Mouse (Mus musculus): ENCODE data around the gene Ifna5. TPM values are rescaled to one million over a fixed set of nuclear protein-coding genes. Genes with fewer than 3 reads are reported as not detected.
"Not testable (repeated sequence)": the region's sequence is repeated elsewhere in the genome, so short reads cannot be mapped to it uniquely, and the experiment has no call there.

Ifna5 gene
- not detected in 2 replicates for polyA plus RNA-seq (2016; fragmentation: Nextera tagmentation; extraction: Ambion mirVana)

GRCm38 (mm10) chr4:88835225-88835624, at the start of gene Ifna5:
Gene Ifna5 (plus strand): TSS chr4:88835525.
- 75% methylated on average over 1 of the region's 1 CpGs for WGBS
- ATAC-seq (ENCODE audit: low FRiP score, low read depth); H3K27me3 ChIP-seq; H3K9me3 ChIP-seq; H3K4me2 ChIP-seq (replicated peaks); H3K27ac ChIP-seq (replicated peaks); H3K9ac ChIP-seq (replicated peaks); H3K4me3 ChIP-seq; H3K4me1 ChIP-seq; H3K36me3 ChIP-seq: not testable (repeated sequence)

GRCm38 (mm10) chr4:88788402-88788801, 46.9 kb upstream of the Ifna5 start, which contains the start of gene Gm13277:
Gene Gm13277 (plus strand): TSS chr4:88788632.
- H3K9me3 ChIP-seq; H3K4me3 ChIP-seq; H3K27ac ChIP-seq (replicated peaks); H3K9ac ChIP-seq (replicated peaks); H3K4me2 ChIP-seq (replicated peaks); H3K27me3 ChIP-seq; H3K36me3 ChIP-seq; ATAC-seq (ENCODE audit: low FRiP score, low read depth); H3K4me1 ChIP-seq: not testable (repeated sequence)
- no CpG with 5 or more reads among the region's 28 CpGs for WGBS

GRCm38 (mm10) chr4:88791250-88791649, 44.1 kb upstream of the Ifna5 start, which contains the start of gene Gm13278:
Gene Gm13278 (plus strand): TSS chr4:88791550.
- not testable (repeated sequence) for H3K4me2 ChIP-seq (replicated peaks); H3K4me1 ChIP-seq; H3K9ac ChIP-seq (replicated peaks); H3K27ac ChIP-seq (replicated peaks); ATAC-seq (ENCODE audit: low FRiP score, low read depth); H3K36me3 ChIP-seq; H3K27me3 ChIP-seq; H3K9me3 ChIP-seq; H3K4me3 ChIP-seq
- WGBS: no CpG with 5 or more reads among the region's 28 CpGs

- not testable (repeated sequence) for H3K27me3 ChIP-seq; H3K36me3 ChIP-seq; H3K4me3 ChIP-seq; H3K9ac ChIP-seq (replicated peaks); H3K4me2 ChIP-seq (replicated peaks); H3K4me1 ChIP-seq; ATAC-seq (ENCODE audit: low FRiP score, low read depth); H3K9me3 ChIP-seq; H3K27ac ChIP-seq (replicated peaks)
- under 1% methylated on average over 14 of the region's 52 CpGs for WGBS
Measured at GRCm38 (mm10) chr4:88793936-88794675, 41.2 kb upstream of the Ifna5 start, which contains the start of gene Gm13275. Gene Gm13275 (plus strand): TSS chr4:88794487.

GRCm38 (mm10) chr4:88797097-88797496, 38.2 kb upstream of the Ifna5 start, which contains the start of gene Gm13279:
Gene Gm13279 (plus strand): TSS chr4:88797397.
- not testable (repeated sequence) for H3K36me3 ChIP-seq; H3K4me3 ChIP-seq; H3K9me3 ChIP-seq; H3K4me2 ChIP-seq (replicated peaks); H3K27ac ChIP-seq (replicated peaks); ATAC-seq (ENCODE audit: low FRiP score, low read depth); H3K4me1 ChIP-seq; H3K27me3 ChIP-seq; H3K9ac ChIP-seq (replicated peaks)
- WGBS: no CpG with 5 or more reads among the region's 28 CpGs

- not testable (repeated sequence) for H3K36me3 ChIP-seq; H3K4me2 ChIP-seq (replicated peaks); H3K4me3 ChIP-seq; H3K4me1 ChIP-seq; H3K9ac ChIP-seq (replicated peaks); H3K9me3 ChIP-seq; ATAC-seq (ENCODE audit: low FRiP score, low read depth); H3K27me3 ChIP-seq; H3K27ac ChIP-seq (replicated peaks)
- WGBS: 28% methylated on average over 6 of the region's 7 CpGs
Measured at GRCm38 (mm10) chr4:88799365-88799764, 36.0 kb upstream of the Ifna5 start, which contains the start of gene Gm13285. Gene Gm13285 (plus strand): TSS chr4:88799665.

GRCm38 (mm10) chr4:88802954-88803353, 32.4 kb upstream of the Ifna5 start, which contains the start of gene Gm13287:
Gene Gm13287 (plus strand): TSS chr4:88803254.
- H3K9ac ChIP-seq (replicated peaks); H3K36me3 ChIP-seq; ATAC-seq (ENCODE audit: low FRiP score, low read depth); H3K4me1 ChIP-seq; H3K27me3 ChIP-seq; H3K27ac ChIP-seq (replicated peaks); H3K4me2 ChIP-seq (replicated peaks); H3K4me3 ChIP-seq; H3K9me3 ChIP-seq: not testable (repeated sequence)
- no CpG with 5 or more reads among the region's 29 CpGs for WGBS

GRCm38 (mm10) chr4:88805231-88805630, 30.1 kb upstream of the Ifna5 start, which contains the start of gene Gm13288:
Gene Gm13288 (plus strand): TSS chr4:88805531.
- WGBS: no CpG with 5 or more reads among the region's 8 CpGs

GRCm38 (mm10) chr4:88805761-88806160, 29.6 kb upstream of the Ifna5 start:
- Histone ChIP-seq H3K4me2 (replicated peaks) (peak overlapping the region; percentile 38), H3K27me3 (peaks cover 10% of the 10 kb centered on the region), H3K4me3 (peak overlapping the region; percentile 24; the same call in 1 of the 2 replicates)
- H3K9ac ChIP-seq (replicated peaks); ATAC-seq (ENCODE audit: low FRiP score, low read depth); H3K4me1 ChIP-seq; H3K36me3 ChIP-seq; H3K27ac ChIP-seq (replicated peaks); H3K9me3 ChIP-seq: not testable (repeated sequence)
- 1% methylated on average over 13 of the region's 34 CpGs for WGBS

More at GRCm38 (mm10) chr4:88805231-88805630, 30.1 kb upstream of the Ifna5 start, which contains the start of gene Gm13288:
- not testable (repeated sequence) for H3K9me3 ChIP-seq; H3K36me3 ChIP-seq; H3K27me3 ChIP-seq; H3K9ac ChIP-seq (replicated peaks); ATAC-seq (ENCODE audit: low FRiP score, low read depth); H3K27ac ChIP-seq (replicated peaks); H3K4me1 ChIP-seq
- Histone ChIP-seq H3K4me2 (replicated peaks) (peak within 1 kb of the TSS; percentile 38), H3K4me3 (peak within 1 kb of the TSS; percentile 24; the same call in 1 of the 2 replicates)

- no peak within 1 kb of the TSS for H3K4me2 ChIP-seq (replicated peaks)
- no peaks in the 10 kb centered on the region for H3K36me3 ChIP-seq
- H3K9ac ChIP-seq (replicated peaks): no peak within 1 kb of the TSS
- H3K27ac ChIP-seq (replicated peaks): no peak within 1 kb of the TSS
- ATAC-seq (ENCODE audit: low FRiP score, low read depth): no peak
- H3K4me1 ChIP-seq: no peaks in the 10 kb centered on the region
- WGBS: 62% methylated on average over 3 of the region's 3 CpGs
- no peaks in the 10 kb centered on the region for H3K9me3 ChIP-seq
- no peak within 1 kb of the TSS for H3K4me3 ChIP-seq
- H3K27me3 ChIP-seq: peaks cover 1% of the 10 kb centered on the region; the same call in 1 of the 2 replicates
Measured at GRCm38 (mm10) chr4:88815928-88816327, 19.4 kb upstream of the Ifna5 start, which contains the start of gene Ifna7. Gene Ifna7 (plus strand): TSS chr4:88816228.

- Histone ChIP-seq H3K9ac (replicated peaks) (no peak within 1 kb of the TSS), H3K4me2 (replicated peaks) (no peak within 1 kb of the TSS), H3K27me3 (no peaks in the 10 kb centered on the region), H3K4me1 (no peaks in the 10 kb centered on the region), H3K27ac (replicated peaks) (no peak within 1 kb of the TSS), H3K4me3 (no peak within 1 kb of the TSS), H3K36me3 (no peaks in the 10 kb centered on the region), H3K9me3 (no peaks in the 10 kb centered on the region)
- 100% methylated on average over 1 of the region's 1 CpGs for WGBS
- no peak for ATAC-seq (ENCODE audit: low FRiP score, low read depth)
Measured at GRCm38 (mm10) chr4:88819659-88820058, 15.7 kb upstream of the Ifna5 start, which contains the start of gene Ifna11. Gene Ifna11 (plus strand): TSS chr4:88819959.

- no peaks in the 10 kb centered on the region for H3K9me3 ChIP-seq
- H3K4me3 ChIP-seq: no peak overlapping the region
- ATAC-seq (ENCODE audit: low FRiP score, low read depth): no peak
- H3K4me2 ChIP-seq (replicated peaks): no peak overlapping the region
- H3K36me3 ChIP-seq: no peaks in the 10 kb centered on the region
- H3K27me3 ChIP-seq: no peaks in the 10 kb centered on the region
- no peak overlapping the region for H3K9ac ChIP-seq (replicated peaks)
- WGBS: 23% methylated on average over 4 of the region's 4 CpGs
- H3K27ac ChIP-seq (replicated peaks): no peak overlapping the region
- no peaks in the 10 kb centered on the region for H3K4me1 ChIP-seq
Measured at GRCm38 (mm10) chr4:88822995-88823394, 12.3 kb upstream of the Ifna5 start.
